Mouse (Mus musculus) frontal cortex, postnatal 14 days (tissue): Measurements from ENCODE around the gene Acap2.

Source experiments
- DNase-seq, 2 experiments: peaks; one replicate each; pipeline ENCODE4 v3.0.0; 2022; ENCODE audit warnings: low spot score in 2 of 2

Acap2 gene

GRCm38 (mm10) chr16:31047186-31047898 lies 153.7 kb downstream of the Acap2 start:
- DNase-seq, result no peak

DNA sequence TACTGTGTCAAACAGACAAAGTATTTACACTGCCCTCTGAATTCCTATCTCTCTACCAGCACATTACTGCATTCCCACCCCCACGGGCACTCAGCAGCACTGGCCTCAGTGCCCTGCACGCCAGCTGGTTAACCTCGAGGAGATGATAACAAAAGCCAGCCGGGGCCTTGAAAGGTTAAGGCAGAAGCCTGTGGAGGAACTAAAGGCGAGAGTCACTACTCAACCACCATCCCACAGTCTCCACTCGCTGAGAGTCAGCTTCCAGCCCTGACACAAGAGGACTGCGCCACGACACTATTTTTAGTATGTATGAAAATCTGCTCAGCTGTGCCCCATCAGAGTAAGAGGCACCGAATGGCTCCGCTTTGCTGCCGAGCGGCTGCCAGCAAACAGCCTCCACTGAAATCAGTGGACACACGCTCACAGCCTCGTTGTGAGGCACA lies 154.8 kb downstream of the Acap2 start:
- DNase-seq, result no peak

- no peak for DNase-seq
Observed at GRCm38 (mm10) chr16:31045211-31045610, 155.8 kb downstream of the Acap2 start.

DNA sequence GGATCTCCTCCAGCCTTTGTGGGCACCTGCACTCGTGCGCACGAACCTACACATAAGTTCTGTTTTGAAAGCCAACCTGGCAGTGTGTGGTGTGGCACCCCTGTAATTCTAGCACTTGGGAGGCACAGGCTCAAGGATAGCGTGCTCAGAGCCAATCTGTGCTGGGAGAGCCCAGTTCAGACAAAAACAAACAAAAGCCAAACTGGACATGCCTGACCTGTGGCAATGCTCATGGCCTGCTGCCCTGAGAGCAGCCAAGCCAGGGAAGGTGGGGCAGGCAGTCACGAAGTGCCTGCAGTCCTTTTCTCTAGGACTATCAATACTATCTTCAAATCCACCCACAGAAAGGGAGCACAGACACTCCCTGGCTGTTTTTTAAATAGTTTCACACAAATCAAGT lies 157.9 kb downstream of the Acap2 start:
- no peak for DNase-seq
